Mouse (Mus musculus) ES-CJ7 (cell line): ENCODE data around the gene Sort1.

Experiments
- DNase-seq: peaks from one replicate; pipeline ENCODE4 v3.0.0; 2011; ENCODE audit warnings: low read depth, low spot score

The Sort1 gene

GRCm38 (mm10) chr3:108383485-108384354, 99.8 kb downstream of the Sort1 start, which contains the start of gene Psrc1:
Gene Psrc1 (plus strand): TSS chr3:108383839.
- DNase-seq: peak; percentile 90

- DNase-seq: peak; percentile 49
These were observed 100.5 kb downstream of the Sort1 start for GRCm38 (mm10) chr3:108384425-108384824.

- DNase-seq: no peak
These were observed 102.3 kb downstream of the Sort1 start for GRCm38 (mm10) chr3:108386186-108386585.

DNA sequence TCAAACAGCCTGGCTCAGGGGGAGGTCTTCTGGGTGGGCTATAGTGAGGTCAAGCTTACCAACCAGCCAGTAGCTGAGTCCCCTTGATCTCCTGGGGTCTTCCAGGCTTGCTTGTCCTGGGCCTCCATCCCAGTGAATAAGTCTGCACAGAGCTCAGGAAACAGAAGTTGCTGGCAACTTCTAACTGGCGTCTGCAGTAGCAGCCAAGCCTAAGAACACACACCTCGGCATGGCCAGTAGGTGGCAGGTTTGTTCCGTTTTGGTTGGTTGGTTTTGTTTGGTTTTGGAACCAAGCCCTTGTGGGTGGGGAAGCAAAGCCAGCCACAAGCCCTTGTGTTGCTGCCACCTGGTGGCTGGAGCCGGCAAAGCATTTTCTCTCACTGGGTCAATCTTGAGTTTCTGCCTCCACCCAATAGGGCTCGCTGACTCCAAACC, 105.2 kb downstream of the Sort1 start:
- DNase-seq: peak; percentile 97

DNA sequence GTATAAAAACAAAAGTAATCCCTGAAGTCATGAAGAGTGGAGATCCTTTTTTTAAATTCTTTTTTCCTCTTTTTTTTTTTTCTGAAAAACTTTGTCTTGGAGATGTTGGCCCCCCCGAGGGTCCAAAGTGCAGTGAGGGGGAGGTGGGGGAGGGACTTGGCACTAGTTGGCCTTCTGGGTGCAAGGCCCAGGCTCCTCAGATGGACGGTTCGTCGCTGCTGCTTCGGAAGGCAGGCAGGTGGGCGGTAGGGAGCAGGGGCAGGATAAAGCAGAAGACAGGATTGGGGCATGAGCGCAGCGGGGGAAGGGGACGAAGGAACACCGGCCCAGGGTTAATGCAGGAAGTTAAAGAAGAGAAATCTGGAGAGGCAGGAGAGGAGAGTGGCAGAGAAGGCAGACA, 108.4 kb downstream of the Sort1 start:
- DNase-seq: no peak

DNA sequence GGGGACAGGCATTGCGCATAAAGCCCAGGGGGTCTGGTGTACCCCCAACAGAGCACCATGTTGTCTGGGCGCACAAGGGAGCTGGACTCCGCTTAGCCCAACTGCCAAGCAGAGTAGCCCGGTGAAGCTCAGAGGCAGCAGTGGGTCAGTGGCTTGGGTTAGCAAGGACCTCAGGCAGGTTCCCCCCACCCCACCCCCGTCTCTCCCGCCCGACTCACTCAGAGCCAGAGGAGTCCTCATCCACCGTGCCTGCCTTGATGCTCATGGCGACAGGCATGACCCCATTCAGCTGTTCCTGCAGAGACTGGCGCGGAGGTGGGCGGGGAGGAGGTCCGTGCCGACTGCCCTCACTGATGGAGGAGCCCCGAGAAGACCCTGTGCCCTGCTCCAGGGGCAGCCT, 108.9 kb downstream of the Sort1 start:
- DNase-seq: no peak

DNA sequence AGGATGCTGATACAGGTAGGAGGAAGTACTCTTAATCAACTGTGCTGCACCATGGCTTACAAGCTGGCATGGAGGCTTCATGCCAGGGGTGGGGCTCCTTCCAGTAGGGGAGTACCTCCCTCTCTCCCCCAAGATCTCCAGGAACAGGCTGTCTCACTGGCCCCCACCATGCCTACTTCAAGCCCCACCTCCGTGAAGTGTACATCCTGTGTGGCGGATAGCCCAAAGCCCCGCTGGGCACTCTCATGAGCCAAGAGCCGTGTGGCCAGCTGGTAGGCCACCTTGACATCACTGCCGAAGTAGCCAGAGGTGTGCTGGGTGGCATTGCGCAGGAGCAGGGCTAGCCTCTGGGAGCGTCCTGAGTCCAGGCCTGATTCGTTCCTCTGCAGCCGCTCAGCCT, 114.4 kb downstream of the Sort1 start:
- DNase-seq: no peak

DNA sequence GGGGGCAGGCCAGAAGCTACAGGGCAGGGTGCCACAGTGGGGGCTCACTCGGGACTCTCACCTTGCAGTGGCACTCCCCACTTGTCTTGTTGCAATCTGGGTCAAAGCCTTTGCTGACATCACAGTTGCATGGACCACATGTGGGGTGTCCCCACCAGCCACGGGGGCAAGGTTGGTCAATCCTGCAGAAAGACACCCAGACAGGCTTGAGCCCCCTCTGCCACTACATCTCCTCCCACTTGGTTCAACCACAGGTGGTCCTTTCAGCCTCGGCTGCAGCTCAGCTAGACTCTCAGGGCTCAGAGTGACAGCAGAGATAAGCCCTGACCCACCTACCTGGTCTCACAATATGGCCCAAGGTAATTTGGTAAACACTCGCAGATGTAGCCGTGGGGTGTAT, 116.6 kb downstream of the Sort1 start:
- DNase-seq: no peak

GRCm38 (mm10) chr3:108401692-108402527, 118.0 kb downstream of the Sort1 start:
- DNase-seq: peak; percentile 92

DNA sequence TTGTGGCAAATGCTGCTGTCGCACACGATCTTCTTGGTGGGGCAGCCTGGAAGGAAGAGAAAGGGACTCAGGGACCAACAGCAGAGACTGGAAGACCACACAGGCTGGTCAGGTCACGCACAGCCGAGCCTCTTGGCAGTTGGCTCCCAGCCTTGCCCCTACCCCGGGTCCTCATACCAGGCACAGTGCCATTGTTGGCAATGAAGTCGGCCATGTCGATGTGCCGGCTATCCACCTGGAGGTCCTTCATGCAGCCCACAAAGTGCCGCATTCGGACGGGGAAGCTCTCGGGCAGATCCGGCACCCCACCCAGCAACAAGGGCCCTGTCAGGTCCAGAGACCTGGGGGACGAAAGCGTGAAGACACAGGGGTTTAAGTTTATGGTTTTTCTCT, 118.6 kb downstream of the Sort1 start:
- DNase-seq: no peak

GRCm38 (mm10) chr3:108405536-108406305, 121.8 kb downstream of the Sort1 start:
- peak; percentile 38 for DNase-seq

DNA sequence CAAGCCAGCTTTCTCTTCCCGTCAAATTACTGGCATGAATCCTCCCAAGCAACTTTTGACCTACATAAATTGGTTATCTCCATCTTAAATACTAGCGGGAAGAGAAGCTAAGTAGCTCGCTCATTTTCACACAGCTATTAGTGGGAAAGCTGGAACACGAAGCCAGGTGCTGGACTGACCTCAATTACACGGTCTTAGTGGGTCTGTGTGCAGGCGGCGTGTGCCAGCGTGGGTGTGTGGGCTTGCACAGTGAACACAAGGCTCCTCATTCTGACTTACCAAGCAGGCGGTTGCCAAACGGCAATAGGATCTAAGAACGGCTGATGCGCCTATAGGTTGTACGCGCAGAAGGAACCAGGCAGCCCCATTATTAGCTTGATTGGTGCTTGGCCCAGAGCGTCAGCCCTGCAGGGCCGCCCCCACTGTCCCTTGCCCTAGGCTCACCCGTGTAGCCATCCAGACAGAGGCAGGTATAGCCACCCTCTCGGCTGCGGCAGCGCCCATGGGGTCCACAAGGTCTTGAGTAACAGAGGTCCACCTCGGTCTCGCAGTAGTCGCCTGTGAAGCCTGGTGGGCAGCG, 122.5 kb downstream of the Sort1 start:
- DNase-seq: no peak

DNA sequence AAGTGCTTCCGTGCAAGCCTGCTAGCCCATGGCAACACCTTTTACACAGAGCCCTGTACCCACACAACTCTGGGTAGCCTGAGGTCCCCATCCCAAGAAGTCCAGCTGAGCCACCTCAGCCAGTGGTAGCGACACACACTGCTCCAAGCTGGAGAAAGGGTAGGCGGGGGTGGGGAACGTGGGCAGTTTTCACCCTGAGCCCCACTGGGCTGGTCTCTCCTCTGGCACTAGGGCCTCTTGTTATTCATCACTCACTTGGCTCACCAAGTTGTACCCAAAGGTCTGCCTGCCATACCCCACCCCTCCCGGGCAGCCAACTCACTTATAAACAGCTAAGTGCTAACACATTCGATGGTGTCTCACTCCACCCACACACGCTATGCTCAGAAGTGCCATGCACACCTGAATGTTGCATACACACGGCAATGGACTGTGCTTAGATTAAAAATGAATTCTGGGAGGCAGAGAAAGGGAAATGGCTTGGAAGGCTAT, 124.7 kb downstream of the Sort1 start:
- no peak for DNase-seq

DNA sequence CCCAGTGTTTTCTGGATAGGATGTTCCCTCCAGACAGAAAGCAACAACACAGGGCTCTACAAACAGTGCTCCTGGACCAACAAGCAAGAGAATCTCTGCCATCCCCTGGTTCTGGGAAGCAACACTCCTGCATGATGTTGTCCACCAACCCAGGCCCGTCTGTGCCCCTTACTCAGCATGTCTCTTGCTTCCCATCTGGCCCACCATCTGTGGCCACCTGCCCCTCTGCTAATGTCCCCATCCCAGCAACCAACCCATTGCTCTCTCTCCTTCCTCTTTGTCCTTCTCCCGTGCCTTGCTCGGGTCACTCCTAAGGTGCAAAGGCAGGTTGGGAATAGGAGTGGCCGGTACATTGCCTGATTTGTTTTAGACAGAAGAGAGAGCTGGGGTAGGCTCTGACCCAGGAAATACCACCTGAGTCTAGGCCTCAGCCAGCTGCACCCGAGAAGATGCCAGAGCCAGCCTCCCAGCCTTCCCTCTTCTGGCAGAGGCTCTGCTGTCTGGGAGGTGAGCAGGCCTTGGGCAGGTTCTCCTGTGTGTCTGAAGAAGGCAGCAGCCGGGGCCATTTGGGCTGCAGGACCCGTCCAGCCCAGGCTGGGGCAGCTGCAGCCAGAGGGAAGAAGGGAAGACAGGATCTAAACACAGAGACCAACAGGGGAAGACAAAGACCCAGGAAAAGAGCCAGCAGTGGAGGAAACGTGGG, 125.9 kb downstream of the Sort1 start:
- DNase-seq: no peak

- no peak for DNase-seq
These were observed 126.5 kb downstream of the Sort1 start for GRCm38 (mm10) chr3:108410359-108410714.
